Mouse (Mus musculus): Measurements from ENCODE around the gene Zfp978. TPM values are rescaled to one million over a fixed set of nuclear protein-coding genes. Genes with fewer than 3 reads are reported as not detected.
"Not testable (repeated sequence)": the region's sequence is repeated elsewhere in the genome, so short reads cannot be mapped to it uniquely, and the experiment has no call there.

Gene Zfp978
- total RNA-seq, 2 experiments from 2014 or later = 0.52 TPM; not detected in 1

DNA sequence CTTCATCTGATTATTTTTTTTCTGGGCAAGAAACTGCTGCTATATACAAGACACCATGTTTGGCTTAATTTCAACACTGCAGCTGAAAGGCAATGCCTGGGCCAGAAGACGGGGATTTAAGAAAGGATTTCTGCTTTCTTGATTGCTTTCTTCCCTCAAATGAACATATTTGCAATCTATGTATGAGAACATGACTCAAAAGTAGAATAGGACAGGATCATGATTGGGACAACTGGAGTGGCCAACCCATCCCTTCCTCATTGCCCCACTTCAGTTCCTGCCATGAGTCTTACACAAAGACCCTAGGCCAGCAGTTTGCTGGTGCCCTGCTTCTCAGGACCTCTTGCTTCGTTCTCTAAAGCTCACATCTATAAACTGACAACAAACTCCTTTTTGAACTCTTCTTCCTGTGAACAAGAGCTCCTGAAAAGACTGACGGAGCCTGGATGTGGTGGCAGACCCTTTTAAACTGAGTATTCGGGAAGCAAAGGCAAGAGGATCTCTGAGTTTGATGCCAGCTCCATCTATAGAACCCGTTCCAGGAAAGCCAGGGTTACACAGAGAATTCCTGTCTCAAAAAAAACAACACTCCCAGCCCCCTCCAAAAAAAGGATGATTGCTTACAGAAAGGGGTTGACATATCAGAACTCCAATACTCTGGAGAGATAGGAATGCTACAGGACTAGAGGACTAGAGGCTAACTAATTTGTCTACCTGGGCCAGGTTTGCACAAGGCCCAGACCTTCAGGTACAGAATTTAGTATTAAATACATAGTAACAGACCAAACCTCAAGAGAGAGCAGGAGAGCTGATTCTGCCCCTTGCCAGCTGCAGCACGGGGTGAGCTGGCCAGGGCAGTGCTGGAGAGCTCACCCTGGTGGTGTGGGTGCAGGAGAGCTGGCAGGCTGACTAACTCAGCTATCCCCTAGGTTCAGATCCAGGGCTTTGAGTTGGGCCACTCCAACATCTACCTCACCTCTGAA is 43.1 kb downstream of the Zfp978 start:
- intact Hi-C loops (cut with DNase I); DNase-seq (ENCODE audit: low spot score): not testable (repeated sequence)

GRCm38 (mm10) chr4:147406735-147407462 is 45.8 kb downstream of the Zfp978 start:
- intact Hi-C loops (cut with DNase I) = loop anchor here (5.0 kb wide), 1 partner anchor 35 kb away; no protein-coding TSS in a partner anchor
- no peak for DNase-seq (ENCODE audit: low spot score)

- no peak for DNase-seq (ENCODE audit: low spot score)
- intact Hi-C loops (cut with DNase I) = loop anchor here (5.0 kb wide), 1 partner anchor 35 kb away; no protein-coding TSS in a partner anchor
These were observed 46.3 kb downstream of the Zfp978 start for GRCm38 (mm10) chr4:147407463-147407822.

GRCm38 (mm10) chr4:147416365-147416764 is 55.3 kb downstream of the Zfp978 start:
- not testable (repeated sequence) for DNase-seq (ENCODE audit: low spot score)
- intact Hi-C loops (cut with DNase I) = loop anchor here (5.0 kb wide), 1 partner anchor 1969 kb away; no protein-coding TSS in a partner anchor

GRCm38 (mm10) chr4:147417157-147417778 is 56.2 kb downstream of the Zfp978 start:
- DNase-seq (ENCODE audit: low spot score) = no peak
- intact Hi-C loops (cut with DNase I) = loop anchor here (5.0 kb wide), 1 partner anchor 1970 kb away; no protein-coding TSS in a partner anchor

GRCm38 (mm10) chr4:147417921-147418320 is 56.8 kb downstream of the Zfp978 start:
- intact Hi-C loops (cut with DNase I) = loop anchor here (5.0 kb wide), 1 partner anchor 1971 kb away; no protein-coding TSS in a partner anchor
- DNase-seq (ENCODE audit: low spot score) = no peak

GRCm38 (mm10) chr4:147418333-147418732 is 57.2 kb downstream of the Zfp978 start:
- intact Hi-C loops (cut with DNase I) = loop anchor here (5.0 kb wide), 1 partner anchor 1971 kb away; no protein-coding TSS in a partner anchor
- not testable (repeated sequence) for DNase-seq (ENCODE audit: low spot score)

DNA sequence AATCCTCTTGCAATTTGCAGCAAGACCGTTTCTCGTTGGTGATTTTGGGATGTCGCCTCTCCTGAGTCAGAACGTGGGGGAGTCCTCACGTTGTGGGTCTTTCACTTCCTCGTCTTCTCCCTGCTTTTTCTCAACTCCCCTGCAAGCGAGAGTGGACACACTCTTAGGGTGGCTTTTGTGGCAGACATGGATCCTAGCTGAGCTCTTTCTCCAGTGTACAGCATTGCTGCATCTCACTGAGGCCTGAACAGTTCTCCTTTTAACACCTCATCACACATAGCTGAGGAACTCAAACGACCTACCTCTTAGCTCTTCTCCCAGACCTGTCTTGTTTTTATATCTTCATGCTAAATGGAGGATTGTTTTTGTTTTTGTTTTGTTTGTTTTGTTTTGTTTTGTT is 58.1 kb downstream of the Zfp978 start:
- intact Hi-C loops (cut with DNase I) = loop anchor here (5.0 kb wide), 1 partner anchor 1972 kb away; no protein-coding TSS in a partner anchor
- not testable (repeated sequence) for DNase-seq (ENCODE audit: low spot score)

- intact Hi-C loops (cut with DNase I) = loop anchor here (5.0 kb wide), 1 partner anchor 1973 kb away; no protein-coding TSS in a partner anchor
- not testable (repeated sequence) for DNase-seq (ENCODE audit: low spot score)
These were observed 58.9 kb downstream of the Zfp978 start for GRCm38 (mm10) chr4:147419756-147420590.

DNA sequence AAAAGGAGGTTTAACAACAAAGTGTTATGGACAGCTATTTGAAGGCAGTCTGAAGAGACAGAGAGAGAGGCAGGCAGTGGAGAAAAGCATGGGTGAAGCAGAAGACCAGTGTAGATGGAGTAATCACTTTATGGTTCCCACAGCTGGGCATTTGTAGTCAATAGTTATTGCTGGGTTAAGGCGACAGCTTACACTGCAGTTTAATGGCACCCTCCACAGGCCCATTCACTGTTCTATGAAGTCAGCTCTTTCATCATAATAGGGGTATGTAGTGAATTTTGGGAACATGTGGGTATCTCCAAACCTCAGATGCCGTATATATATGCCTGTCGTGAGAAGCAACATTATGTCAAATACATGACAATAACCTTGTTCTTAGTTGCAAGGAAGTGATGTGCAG is 59.7 kb downstream of the Zfp978 start:
- intact Hi-C loops (cut with DNase I) = no loop called here

DNA sequence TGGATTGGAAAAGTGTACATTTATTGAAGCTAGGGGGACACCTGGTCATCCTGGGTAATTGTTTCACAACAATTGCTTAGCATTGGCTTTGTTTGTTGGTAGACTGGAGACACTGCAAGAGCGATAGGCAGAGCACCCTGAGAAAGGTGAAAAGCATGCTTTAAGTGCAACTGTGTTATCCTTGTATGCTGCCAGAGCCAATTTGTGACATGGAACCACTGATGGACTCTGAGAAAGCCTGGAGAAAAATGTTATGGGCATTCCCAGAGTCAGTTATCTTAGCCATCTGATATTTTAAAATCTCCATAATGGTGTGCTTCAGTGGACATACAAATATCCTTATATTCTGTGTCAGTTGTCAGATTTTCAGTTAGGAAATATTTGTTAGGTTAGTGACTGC is 60.2 kb downstream of the Zfp978 start:
- DNase-seq (ENCODE audit: low spot score); intact Hi-C loops (cut with DNase I): not testable (repeated sequence)

More for the DNA sequence above, 59.7 kb downstream of the Zfp978 start:
- DNase-seq (ENCODE audit: low spot score) = no peak

GRCm38 (mm10) chr4:147423140-147423539 is 62.0 kb downstream of the Zfp978 start:
- no peak for DNase-seq (ENCODE audit: low spot score)
- intact Hi-C loops (cut with DNase I) = no loop called here

DNA sequence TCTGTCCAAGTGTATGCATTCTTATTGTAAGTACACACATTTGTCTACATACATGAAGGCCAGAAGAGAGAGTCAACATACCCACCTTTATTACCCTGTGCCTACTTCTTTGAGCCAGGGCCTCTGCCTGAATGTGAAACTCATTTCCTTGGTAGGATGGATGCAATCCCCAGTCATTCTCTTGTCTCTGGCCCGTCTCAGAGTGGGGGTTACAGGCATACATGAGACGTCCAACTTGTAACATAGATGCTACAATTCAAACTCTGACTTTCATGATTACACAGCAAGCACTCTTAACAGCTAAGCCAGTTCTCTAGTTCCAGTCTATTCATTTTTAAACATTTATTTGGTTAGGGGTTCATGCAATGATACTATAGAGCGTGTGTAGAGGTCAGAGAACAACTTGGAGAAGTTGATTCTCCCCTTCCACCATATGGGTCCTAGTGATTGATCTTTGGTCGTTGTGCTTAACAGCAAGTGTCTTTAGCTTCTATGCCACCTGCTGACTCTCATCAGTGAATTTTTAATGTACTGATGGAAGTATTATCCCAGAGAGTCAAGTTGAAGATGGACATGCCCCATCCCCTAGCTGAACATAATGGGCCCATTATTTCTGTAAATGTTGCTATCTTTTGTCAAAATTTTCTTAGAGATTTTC is 62.7 kb downstream of the Zfp978 start:
- intact Hi-C loops (cut with DNase I) = no loop called here
- no peak for DNase-seq (ENCODE audit: low spot score)

DNA sequence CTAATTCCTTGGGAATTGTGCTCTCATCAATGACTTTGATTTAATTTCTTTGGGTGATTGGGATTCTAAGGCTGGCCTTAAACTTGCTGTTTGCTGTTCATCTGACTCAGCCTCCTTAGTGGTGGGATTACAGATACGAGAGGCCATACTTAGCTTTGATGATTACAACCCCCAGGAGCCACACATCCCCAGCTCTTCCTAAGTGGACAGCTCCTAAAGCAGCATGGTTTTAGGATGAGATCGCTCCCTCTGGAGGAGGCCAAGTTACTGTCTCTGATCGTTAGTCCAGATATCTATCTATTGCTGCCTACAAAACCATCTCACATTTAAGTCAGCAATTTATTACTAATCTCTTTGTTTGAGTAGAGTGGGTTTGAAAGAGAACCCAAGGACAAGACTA is 63.3 kb downstream of the Zfp978 start:
- DNase-seq (ENCODE audit: low spot score); intact Hi-C loops (cut with DNase I): not testable (repeated sequence)

DNA sequence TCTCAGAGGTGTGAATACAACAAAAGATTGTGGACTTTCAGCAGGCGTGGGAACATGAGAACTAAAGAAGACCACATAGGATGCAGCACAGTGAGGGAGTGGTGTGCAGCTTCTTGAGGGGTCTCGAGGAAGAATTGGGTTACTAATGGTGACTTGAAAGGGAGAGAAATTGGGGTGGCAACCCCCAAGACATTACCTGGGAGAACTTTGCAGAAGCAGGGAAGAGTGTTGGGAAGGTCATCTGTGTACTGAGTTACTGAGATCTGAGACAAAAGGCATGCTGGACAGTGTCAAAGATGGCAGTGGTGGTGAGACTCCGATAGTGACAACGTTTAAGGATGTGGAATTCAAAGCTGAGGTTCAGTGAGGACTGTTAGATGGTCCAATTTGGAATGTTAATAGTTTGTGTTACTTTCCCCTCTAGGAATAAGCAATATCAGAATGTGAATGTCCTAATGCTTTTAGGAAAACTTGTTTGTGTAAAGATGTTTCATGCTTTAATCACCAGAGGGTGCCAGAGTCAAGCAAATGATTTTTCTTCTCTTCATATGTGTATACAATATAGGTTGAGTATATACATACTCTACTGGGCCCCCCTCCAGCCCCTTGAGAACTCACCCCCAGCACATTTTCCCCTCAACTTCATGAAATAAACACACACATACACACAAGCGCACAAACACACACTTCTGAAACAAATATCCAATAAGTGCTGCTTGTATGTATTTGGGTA is 64.7 kb downstream of the Zfp978 start:
- intact Hi-C loops (cut with DNase I); DNase-seq (ENCODE audit: low spot score): not testable (repeated sequence)

GRCm38 (mm10) chr4:147430651-147431050 is 69.5 kb downstream of the Zfp978 start:
- intact Hi-C loops (cut with DNase I) = no loop called here
- no peak for DNase-seq (ENCODE audit: low spot score)

- intact Hi-C loops (cut with DNase I) = loop anchor here (2.0 kb wide), 1 partner anchor 309 kb away; no protein-coding TSS in a partner anchor
- not testable (repeated sequence) for DNase-seq (ENCODE audit: low spot score)
These were observed 70.8 kb downstream of the Zfp978 start for GRCm38 (mm10) chr4:147431696-147432442.
